Mouse (Mus musculus): ENCODE data around the gene Hbq1b. TPM values are rescaled to one million over a fixed set of nuclear protein-coding genes. Genes with fewer than 3 reads are reported as not detected.

The Hbq1b gene
- polyA plus RNA-seq, 1 experiment: not detected

DNA sequence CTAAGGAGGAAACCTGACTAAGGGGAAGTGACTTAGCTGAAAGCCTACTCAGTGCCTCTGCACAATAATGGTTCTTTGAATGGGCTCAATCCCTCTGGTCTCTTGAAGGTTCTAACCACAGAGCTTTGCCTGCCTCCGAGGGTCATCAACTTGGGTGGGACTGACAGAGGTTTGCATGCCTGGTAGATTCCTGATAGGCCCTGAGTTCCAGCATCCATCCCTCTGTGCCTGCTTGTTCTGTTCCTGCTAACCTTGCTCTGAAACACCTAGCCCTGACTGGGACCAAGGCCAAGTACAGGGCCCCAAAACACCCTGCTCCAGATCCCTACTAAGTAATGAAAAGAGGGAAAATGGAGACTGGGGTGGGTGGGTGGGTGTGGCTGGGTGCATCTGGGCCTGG is 16.7 kb downstream of the Hbq1b start:
- Histone ChIP-seq H3K4me3 (ENCODE audit: low read depth, low read length) (no peak overlapping the region), H3K4me1 (ENCODE audit: control insufficient read depth, insufficient read depth, insufficient read length, low read length) (no peaks in the 10 kb centered on the region), H3K27ac (ENCODE audit: insufficient read depth, low read depth, low read length) (no peak overlapping the region), H3K27me3 (ENCODE audit: control insufficient read depth, insufficient read depth, low read length) (no peaks in the 10 kb centered on the region), H3K36me3 (ENCODE audit: control insufficient read depth, insufficient read depth, low read length) (no peaks in the 10 kb centered on the region)
- no peak for TF ChIP-seq POLR2A (IDR thresholded peaks at IDR 0.05; ENCODE audit: low read depth, low read length)
- no peak for TF ChIP-seq CTCF (IDR thresholded peaks at IDR 0.05; ENCODE audit: extremely low read depth, insufficient read length, insufficient replicate concordance, low read depth, low read length)
- WGBS: 69% methylated on average over 1 of the region's 1 CpGs

DNA sequence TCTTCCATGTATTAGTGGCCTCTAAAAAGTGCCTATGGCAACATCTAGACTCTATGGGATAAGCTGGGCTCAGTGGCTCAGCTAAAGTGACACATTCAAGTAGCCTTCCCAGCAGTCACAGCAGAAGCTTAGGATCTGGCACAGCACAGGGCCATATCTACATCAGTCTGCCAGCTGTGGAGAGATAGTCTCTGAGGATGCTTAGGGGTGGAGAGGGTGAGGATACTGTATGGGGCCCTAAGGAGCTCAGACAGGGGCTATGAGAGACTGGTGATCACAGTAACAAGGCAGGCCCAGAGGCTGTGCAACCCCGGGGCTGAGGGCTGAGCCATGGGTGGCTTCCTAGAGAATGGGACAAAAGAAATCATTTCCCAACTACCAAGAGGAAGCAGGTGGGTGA is 20.2 kb downstream of the Hbq1b start:
- WGBS: 71% methylated on average over 1 of the region's 1 CpGs
- H3K4me1 ChIP-seq (ENCODE audit: control insufficient read depth, insufficient read depth, insufficient read length, low read length): no peaks in the 10 kb centered on the region
- no peaks in the 10 kb centered on the region for H3K27me3 ChIP-seq (ENCODE audit: control insufficient read depth, insufficient read depth, low read length)
- TF ChIP-seq CTCF (IDR thresholded peaks at IDR 0.05; ENCODE audit: extremely low read depth, insufficient read length, insufficient replicate concordance, low read depth, low read length): no peak
- TF ChIP-seq POLR2A (IDR thresholded peaks at IDR 0.05; ENCODE audit: low read depth, low read length): no peak
- no peak overlapping the region for H3K4me3 ChIP-seq (ENCODE audit: low read depth, low read length)
- no peak overlapping the region for H3K27ac ChIP-seq (ENCODE audit: insufficient read depth, low read depth, low read length)
- H3K36me3 ChIP-seq (ENCODE audit: control insufficient read depth, insufficient read depth, low read length): no peaks in the 10 kb centered on the region

DNA sequence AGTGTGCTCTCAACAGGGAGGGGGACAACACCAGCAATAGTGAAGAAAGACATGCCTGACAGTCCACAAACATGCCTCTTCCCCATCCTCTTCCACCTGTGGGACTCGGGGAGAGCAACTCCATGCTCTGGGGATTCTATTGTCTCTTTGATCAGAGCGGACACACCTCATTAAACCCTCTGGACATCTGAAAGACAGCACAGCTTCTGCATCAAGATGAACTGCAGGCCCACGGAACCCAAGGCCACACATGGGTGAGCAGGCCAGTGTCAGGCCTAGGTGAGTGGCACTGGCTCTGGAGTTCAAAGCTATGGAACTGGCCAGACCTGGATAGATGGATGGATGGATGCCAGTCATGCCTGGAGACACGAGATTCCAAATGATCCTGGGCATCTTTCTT is 22.7 kb downstream of the Hbq1b start:
- H3K27ac ChIP-seq (ENCODE audit: insufficient read depth, low read depth, low read length): no peak overlapping the region
- no peaks in the 10 kb centered on the region for H3K36me3 ChIP-seq (ENCODE audit: control insufficient read depth, insufficient read depth, low read length)
- H3K4me1 ChIP-seq (ENCODE audit: control insufficient read depth, insufficient read depth, insufficient read length, low read length): no peaks in the 10 kb centered on the region
- no peaks in the 10 kb centered on the region for H3K27me3 ChIP-seq (ENCODE audit: control insufficient read depth, insufficient read depth, low read length)
- TF ChIP-seq CTCF (IDR thresholded peaks at IDR 0.05; ENCODE audit: extremely low read depth, insufficient read length, insufficient replicate concordance, low read depth, low read length): no peak
- no peak for TF ChIP-seq POLR2A (IDR thresholded peaks at IDR 0.05; ENCODE audit: low read depth, low read length)
- no peak overlapping the region for H3K4me3 ChIP-seq (ENCODE audit: low read depth, low read length)
- WGBS: 63% methylated on average over 4 of the region's 4 CpGs

DNA sequence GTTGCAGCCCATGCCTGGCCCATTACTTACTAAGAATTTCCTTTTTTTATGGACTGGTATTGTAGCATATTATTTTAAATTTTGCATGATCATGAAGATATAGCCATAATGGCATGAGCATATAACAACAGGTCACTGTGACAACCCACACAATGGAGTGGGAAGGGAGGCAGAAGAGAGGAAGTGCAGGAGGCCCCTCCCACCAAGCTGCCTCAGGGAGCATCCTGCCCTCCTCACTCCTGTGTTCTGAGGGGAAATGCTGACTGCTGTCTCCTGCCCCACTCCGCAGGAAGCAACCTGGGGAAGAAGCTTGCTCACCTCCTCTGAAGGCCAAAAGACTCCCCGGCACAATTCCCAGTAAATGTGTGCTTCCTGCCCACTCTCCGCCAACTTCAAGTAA is 23.2 kb downstream of the Hbq1b start:
- Histone ChIP-seq H3K4me3 (ENCODE audit: low read depth, low read length) (no peak overlapping the region), H3K4me1 (ENCODE audit: control insufficient read depth, insufficient read depth, insufficient read length, low read length) (no peaks in the 10 kb centered on the region), H3K27ac (ENCODE audit: insufficient read depth, low read depth, low read length) (no peak overlapping the region), H3K36me3 (ENCODE audit: control insufficient read depth, insufficient read depth, low read length) (no peaks in the 10 kb centered on the region), H3K27me3 (ENCODE audit: control insufficient read depth, insufficient read depth, low read length) (no peaks in the 10 kb centered on the region)
- TF ChIP-seq POLR2A (IDR thresholded peaks at IDR 0.05; ENCODE audit: low read depth, low read length) (no peak), CTCF (IDR thresholded peaks at IDR 0.05; ENCODE audit: extremely low read depth, insufficient read length, insufficient replicate concordance, low read depth, low read length) (no peak)
- 69% methylated on average over 3 of the region's 3 CpGs for WGBS

DNA sequence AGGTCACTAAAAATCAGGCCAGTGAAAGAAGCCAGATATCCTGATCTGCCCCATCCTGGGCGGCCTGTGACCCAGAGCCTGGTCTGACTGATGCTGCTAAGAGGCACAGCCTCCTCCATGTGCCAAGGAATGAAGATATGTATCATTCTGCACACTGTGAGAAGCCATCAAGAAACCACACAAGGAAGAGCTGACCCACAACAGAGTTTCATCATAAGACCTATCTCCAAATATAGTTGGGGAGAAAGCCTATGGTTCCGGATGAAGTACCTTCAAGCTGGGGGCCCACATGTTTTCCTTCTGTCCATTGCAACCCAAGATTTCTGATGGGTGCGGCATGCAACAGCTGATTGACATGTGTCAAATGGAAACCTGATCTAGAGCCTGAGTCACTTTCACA is 29.2 kb downstream of the Hbq1b start:
- Histone ChIP-seq H3K27ac (ENCODE audit: insufficient read depth, low read depth, low read length) (no peak overlapping the region), H3K4me3 (ENCODE audit: low read depth, low read length) (no peak overlapping the region), H3K4me1 (ENCODE audit: control insufficient read depth, insufficient read depth, insufficient read length, low read length) (no peaks in the 10 kb centered on the region), H3K36me3 (ENCODE audit: control insufficient read depth, insufficient read depth, low read length) (no peaks in the 10 kb centered on the region), H3K27me3 (ENCODE audit: control insufficient read depth, insufficient read depth, low read length) (no peaks in the 10 kb centered on the region)
- 73% methylated on average over 3 of the region's 3 CpGs for WGBS
- TF ChIP-seq CTCF (IDR thresholded peaks at IDR 0.05; ENCODE audit: extremely low read depth, insufficient read length, insufficient replicate concordance, low read depth, low read length) (no peak), POLR2A (IDR thresholded peaks at IDR 0.05; ENCODE audit: low read depth, low read length) (no peak)

DNA sequence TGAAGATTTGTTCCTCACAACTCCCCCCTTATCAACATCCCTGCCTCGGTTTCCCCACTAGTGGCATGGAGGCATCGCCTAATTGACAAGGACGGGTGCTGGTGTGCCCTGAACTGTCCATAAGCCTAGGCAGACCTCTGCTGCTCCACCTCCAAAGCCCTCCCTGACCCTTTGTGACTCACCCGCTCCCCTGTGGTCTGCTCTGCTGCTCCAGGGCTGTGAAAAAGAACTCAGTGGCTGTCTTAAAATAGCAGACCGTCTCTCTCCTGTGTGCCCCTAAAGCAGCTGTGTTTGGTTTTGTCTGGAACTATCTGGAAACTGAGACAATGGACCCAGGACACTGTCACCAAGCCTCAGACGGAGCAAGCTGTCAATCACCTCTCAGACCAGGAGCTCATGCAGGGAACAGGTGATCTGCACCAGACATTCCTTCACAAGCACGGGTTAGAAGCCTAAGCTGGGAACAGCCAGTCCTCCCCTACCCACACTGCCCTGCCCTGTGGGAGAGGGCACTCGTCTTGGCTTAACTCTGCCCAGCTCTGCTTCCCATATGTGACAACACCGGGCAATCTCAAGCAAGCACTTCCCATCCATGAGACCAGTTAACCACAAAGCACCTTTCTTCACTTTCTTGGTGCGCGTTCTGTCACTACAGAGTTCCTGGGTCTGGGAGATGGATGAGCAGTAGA is 33.9 kb downstream of the Hbq1b start:
- H3K27ac ChIP-seq (ENCODE audit: insufficient read depth, low read depth, low read length): no peak overlapping the region
- 60% methylated on average over 11 of the region's 11 CpGs for WGBS
- TF ChIP-seq CTCF (IDR thresholded peaks at IDR 0.05; ENCODE audit: extremely low read depth, insufficient read length, insufficient replicate concordance, low read depth, low read length) (no peak), POLR2A (IDR thresholded peaks at IDR 0.05; ENCODE audit: low read depth, low read length) (no peak)
- H3K4me3 ChIP-seq (ENCODE audit: low read depth, low read length): no peak overlapping the region
- no peaks in the 10 kb centered on the region for H3K27me3 ChIP-seq (ENCODE audit: control insufficient read depth, insufficient read depth, low read length)
- no peaks in the 10 kb centered on the region for H3K36me3 ChIP-seq (ENCODE audit: control insufficient read depth, insufficient read depth, low read length)
- no peaks in the 10 kb centered on the region for H3K4me1 ChIP-seq (ENCODE audit: control insufficient read depth, insufficient read depth, insufficient read length, low read length)

DNA sequence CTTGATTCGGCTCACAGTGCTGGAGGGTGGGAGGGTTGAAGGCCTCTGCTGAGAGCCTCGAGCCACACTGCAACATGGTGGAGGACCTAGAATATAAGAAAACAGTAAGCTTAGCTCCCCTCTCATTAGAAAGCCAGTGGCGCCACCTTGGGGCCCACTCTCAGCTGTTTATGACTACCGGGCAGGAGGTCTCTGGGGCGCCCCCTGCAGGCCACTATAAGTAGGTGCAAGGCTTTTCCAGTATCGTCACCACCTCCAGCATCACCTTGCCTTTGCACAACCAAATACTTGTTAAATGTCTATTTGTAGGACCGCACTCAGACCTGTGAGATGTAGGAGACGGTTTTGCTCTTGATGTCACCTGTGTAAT is 34.4 kb downstream of the Hbq1b start:
- Histone ChIP-seq H3K36me3 (ENCODE audit: control insufficient read depth, insufficient read depth, low read length) (no peaks in the 10 kb centered on the region), H3K4me1 (ENCODE audit: control insufficient read depth, insufficient read depth, insufficient read length, low read length) (no peaks in the 10 kb centered on the region), H3K4me3 (ENCODE audit: low read depth, low read length) (no peak overlapping the region), H3K27me3 (ENCODE audit: control insufficient read depth, insufficient read depth, low read length) (no peaks in the 10 kb centered on the region), H3K27ac (ENCODE audit: insufficient read depth, low read depth, low read length) (no peak overlapping the region)
- WGBS: 33% methylated on average over 8 of the region's 8 CpGs
- no peak for TF ChIP-seq POLR2A (IDR thresholded peaks at IDR 0.05; ENCODE audit: low read depth, low read length)
- peak; percentile 74; the same call in 1 of the 2 replicates for TF ChIP-seq CTCF (IDR thresholded peaks at IDR 0.05; ENCODE audit: extremely low read depth, insufficient read length, insufficient replicate concordance, low read depth, low read length)
